Mouse (Mus musculus) erythroid progenitor cell, adult 5-6 weeks (primary cell): ENCODE data around the gene Plppr3. TPM values are rescaled to one million over a fixed set of nuclear protein-coding genes. Genes with fewer than 3 reads are reported as not detected.
A peak's percentile ranks its signal among the peaks of the same experiment; 100 is the strongest.

Experiments used
- ATAC-seq: replicated peaks from 2 replicates; pipeline ENCODE4 v1.8.0; 2016; ENCODE audit warnings: moderate number of reproducible peaks, mild to moderate bottlenecking, moderate TSS enrichment, inconsistent platforms; ENCODE audit not compliant: poor library complexity, low FRiP score, severe bottlenecking
- total RNA-seq, 2 experiments: library from RNA; stranded (forward) in 1 of 2; stranded (reverse) in 1 of 2; fragments of 150-400 nt in 1 of 2; fragments of 186-747, 209-891 nt in 1 of 2; gene quantifications; 2 replicates each; pipeline versions ENCODE4 v1.2.3 to v1.2.4; 2015 to 2017; ENCODE audit warnings: low replicate concordance in 2 of 2

Gene Plppr3
- total RNA-seq, 2 experiments from 2014 or later = 0.83 to 0.84 TPM

GRCm38 (mm10) chr10:79873313-79873712 lies 1.1 kb downstream of the Plppr3 start:
- no peak for ATAC-seq

- no peak for ATAC-seq
These were observed 1.6 kb downstream of the Plppr3 start for GRCm38 (mm10) chr10:79872862-79873261.

- no peak for ATAC-seq
These were observed 2.6 kb downstream of the Plppr3 start for GRCm38 (mm10) chr10:79871845-79872244.

GRCm38 (mm10) chr10:79866601-79867000 lies 7.8 kb downstream of the Plppr3 start:
- no peak for ATAC-seq

GRCm38 (mm10) chr10:79865801-79866295 lies 8.6 kb downstream of the Plppr3 start:
- ATAC-seq = 0 out of 2 replicates have a peak, but pooled peaks have one; percentile 28

- no peak for ATAC-seq
These were observed 9.2 kb downstream of the Plppr3 start for GRCm38 (mm10) chr10:79865189-79865601.

- no peak for ATAC-seq
These were observed 9.9 kb downstream of the Plppr3 start for GRCm38 (mm10) chr10:79864351-79865188.

GRCm38 (mm10) chr10:79862925-79863324 lies 11.5 kb downstream of the Plppr3 start:
- ATAC-seq = no peak

GRCm38 (mm10) chr10:79862049-79862788 lies 12.2 kb downstream of the Plppr3 start:
- no peak for ATAC-seq

- ATAC-seq = no peak
These were observed 13.0 kb downstream of the Plppr3 start for GRCm38 (mm10) chr10:79861230-79862048.

- no peak for ATAC-seq
These were observed 14.1 kb downstream of the Plppr3 start for GRCm38 (mm10) chr10:79860079-79860911.

GRCm38 (mm10) chr10:79859116-79859515 lies 15.3 kb downstream of the Plppr3 start:
- ATAC-seq = no peak

GRCm38 (mm10) chr10:79858416-79859074 lies 15.9 kb downstream of the Plppr3 start:
- ATAC-seq = no peak

GRCm38 (mm10) chr10:79857894-79858293 lies 16.5 kb downstream of the Plppr3 start:
- ATAC-seq = no peak

GRCm38 (mm10) chr10:79857452-79857811 lies 17.0 kb downstream of the Plppr3 start:
- ATAC-seq = no peak

GRCm38 (mm10) chr10:79856704-79857451 lies 17.6 kb downstream of the Plppr3 start:
- no peak for ATAC-seq

GRCm38 (mm10) chr10:79856280-79856679 lies 18.2 kb downstream of the Plppr3 start:
- no peak for ATAC-seq
